Mouse (Mus musculus) hindbrain, embryonic 15.5 days (tissue): ENCODE results near the gene Palm3. TPM values are rescaled to one million over a fixed set of nuclear protein-coding genes. Genes with fewer than 3 reads are reported as not detected.
"Not testable (repeated sequence)": the region's sequence is repeated elsewhere in the genome, so short reads cannot be mapped to it uniquely, and the experiment has no call there.

Experiments used
- ATAC-seq: fragments of 200-750 bp; cut with Nextera tagmentation; 2 replicates; pipeline ENCODE4 v1.8.0; 2017; ENCODE audit warnings: low read depth, moderate number of reproducible peaks, moderate TSS enrichment; ENCODE audit not compliant: low FRiP score
- H3K27ac ChIP-seq: fragments of 300-500 bp; sonication (generic); replicated peaks from 2 replicates; pipeline ENCODE4 v1.5.1; 2015; ENCODE audit warnings: mild to moderate bottlenecking, inconsistent platforms
- H3K27me3 ChIP-seq: fragments of 300-500 bp; sonication (generic); 2 replicates; pipeline ENCODE4 v1.6.1; 2015; ENCODE audit warnings: control low read depth, inconsistent platforms
- H3K36me3 ChIP-seq: fragments of 300-500 bp; sonication (generic); 2 replicates; pipeline ENCODE4 v1.6.1; 2015; ENCODE audit warnings: control low read depth, inconsistent platforms
- H3K4me1 ChIP-seq: fragments of 300-500 bp; sonication (generic); replicated peaks from 2 replicates; pipeline ENCODE4 v1.6.1; 2015; ENCODE audit warnings: control low read depth, inconsistent platforms
- H3K4me2 ChIP-seq: fragments of 300-500 bp; sonication (generic); 2 replicates; pipeline ENCODE4 v1.6.1; 2015; ENCODE audit warnings: moderate library complexity, mild to moderate bottlenecking, inconsistent platforms
- H3K4me3 ChIP-seq: fragments of 300-500 bp; sonication (generic); 2 replicates; pipeline ENCODE4 v1.5.1; 2015; ENCODE audit warnings: mild to moderate bottlenecking, inconsistent platforms
- H3K9ac ChIP-seq: fragments of 300-500 bp; sonication (generic); 2 replicates; pipeline ENCODE4 v1.6.1; 2015; ENCODE audit warnings: inconsistent platforms
- H3K9me3 ChIP-seq: fragments of 300-500 bp; sonication (generic); 2 replicates; pipeline ENCODE4 v1.6.1; 2016; ENCODE audit warnings: control low read depth, inconsistent platforms
- WGBS: fragments of 180-500 bp; shearing (Covaris S2); methylation state at CpG from one replicate; pipeline ENCODE4 v1.1.7; 2015; 5-methylcytosine and 5-hydroxymethylcytosine counted together
- polyA plus RNA-seq: library from polyadenylated mRNA; unstranded; fragments of >200 nt; fragmentation: Nextera tagmentation; extraction: Ambion mirVana; gene quantifications from 2 replicates; pipeline ENCODE4 v1.2.1, GENCODE M21; 2015

Palm3 gene
- polyA plus RNA-seq, 1 experiment from 2014 or later = 8.8 TPM

DNA sequence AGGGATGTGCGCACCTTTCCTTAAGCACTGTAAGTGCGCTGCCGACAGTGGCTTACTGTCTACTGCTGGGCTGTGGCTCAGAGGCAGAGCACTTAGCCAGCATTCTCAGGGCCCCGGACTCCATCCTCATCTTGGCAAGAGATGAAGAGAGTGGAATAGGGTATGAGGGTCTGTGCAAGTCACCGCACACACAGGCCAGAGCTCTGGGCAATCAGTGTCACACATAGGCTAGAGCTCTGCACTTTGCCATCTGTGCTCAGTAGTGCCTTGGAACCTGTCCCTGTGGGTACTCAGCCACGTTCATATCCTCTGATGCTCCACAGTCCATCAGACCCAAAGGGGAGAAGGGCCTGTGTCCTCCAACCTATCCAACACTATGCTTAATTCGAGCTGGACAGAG is 39.7 kb upstream of the Palm3 start:
- Histone ChIP-seq H3K4me3 (no peak overlapping the region), H3K27ac (no peak overlapping the region), H3K4me2 (no peak overlapping the region), H3K4me1 (peaks cover 20% of the 10 kb centered on the region), H3K9me3 (no peaks in the 10 kb centered on the region), H3K9ac (no peak overlapping the region), H3K36me3 (peaks cover 56% of the 10 kb centered on the region), H3K27me3 (no peaks in the 10 kb centered on the region)
- ATAC-seq = no peak
- WGBS = 95% methylated on average over 7 of the region's 7 CpGs

DNA sequence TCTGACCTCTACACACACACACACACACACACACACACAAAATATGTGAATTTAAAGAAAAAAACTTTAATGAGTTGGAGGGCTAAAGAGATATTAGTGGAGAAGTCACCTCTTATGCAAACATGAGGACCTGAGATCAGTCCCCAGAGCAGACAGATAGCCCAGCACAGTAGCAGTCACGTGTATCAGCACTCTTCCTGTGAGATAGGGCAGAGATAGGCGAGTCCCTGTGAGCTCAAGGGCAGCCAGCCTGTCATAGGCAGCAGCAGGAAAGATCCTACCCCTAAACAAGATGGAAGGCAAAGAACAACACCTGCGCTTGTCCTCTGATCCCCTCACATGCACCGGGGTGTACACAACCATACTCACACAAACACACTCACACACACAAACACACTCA is 38.8 kb upstream of the Palm3 start:
- H3K4me2 ChIP-seq = no peak overlapping the region
- no peak for ATAC-seq
- no peak overlapping the region for H3K4me3 ChIP-seq
- peaks cover 65% of the 10 kb centered on the region for H3K36me3 ChIP-seq
- no peak overlapping the region for H3K27ac ChIP-seq
- no peaks in the 10 kb centered on the region for H3K27me3 ChIP-seq
- no peak overlapping the region for H3K9ac ChIP-seq
- peaks cover 11% of the 10 kb centered on the region for H3K4me1 ChIP-seq
- WGBS = 93% methylated on average over 4 of the region's 4 CpGs
- no peaks in the 10 kb centered on the region for H3K9me3 ChIP-seq

- 98% methylated on average over 2 of the region's 2 CpGs for WGBS
- not testable (repeated sequence) for H3K4me3 ChIP-seq
These were observed 38.0 kb upstream of the Palm3 start for GRCm38 (mm10) chr8:83983222-83983621.

GRCm38 (mm10) chr8:83989243-83989642 is 32.0 kb upstream of the Palm3 start:
- Histone ChIP-seq H3K27me3 (no peaks in the 10 kb centered on the region), H3K27ac (no peak overlapping the region), H3K4me2 (no peak overlapping the region), H3K9ac (no peak overlapping the region), H3K9me3 (no peaks in the 10 kb centered on the region), H3K4me1 (no peaks in the 10 kb centered on the region), H3K36me3 (peaks cover 80% of the 10 kb centered on the region), H3K4me3 (no peak overlapping the region)
- 92% methylated on average over 7 of the region's 7 CpGs for WGBS
- no peak for ATAC-seq

More at GRCm38 (mm10) chr8:83983222-83983621, 38.0 kb upstream of the Palm3 start:
- H3K9me3 ChIP-seq, H3K27me3 ChIP-seq, ATAC-seq, H3K4me2 ChIP-seq, H3K9ac ChIP-seq, H3K4me1 ChIP-seq, H3K27ac ChIP-seq: not testable (repeated sequence)
- H3K36me3 ChIP-seq = peaks cover 73% of the 10 kb centered on the region

DNA sequence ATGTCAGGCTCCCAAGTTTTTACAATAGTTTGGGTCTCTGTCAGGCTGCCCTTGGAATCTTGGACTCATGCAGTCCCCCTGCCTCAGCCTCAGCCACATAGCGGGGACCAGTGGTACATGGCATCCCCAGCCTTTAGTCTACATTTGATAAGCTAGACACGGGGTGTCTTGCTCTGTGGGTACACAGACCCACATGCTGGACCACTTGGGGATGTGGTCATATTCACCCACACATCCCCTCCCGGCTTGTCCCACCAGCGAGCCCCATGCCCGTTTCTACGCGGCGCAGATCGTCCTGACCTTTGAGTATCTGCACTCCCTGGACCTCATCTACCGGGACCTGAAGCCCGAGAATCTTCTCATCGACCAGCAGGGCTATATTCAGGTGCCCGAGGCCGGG is 31.1 kb upstream of the Palm3 start:
- ATAC-seq = no peak
- 94% methylated on average over 14 of the region's 14 CpGs for WGBS

DNA sequence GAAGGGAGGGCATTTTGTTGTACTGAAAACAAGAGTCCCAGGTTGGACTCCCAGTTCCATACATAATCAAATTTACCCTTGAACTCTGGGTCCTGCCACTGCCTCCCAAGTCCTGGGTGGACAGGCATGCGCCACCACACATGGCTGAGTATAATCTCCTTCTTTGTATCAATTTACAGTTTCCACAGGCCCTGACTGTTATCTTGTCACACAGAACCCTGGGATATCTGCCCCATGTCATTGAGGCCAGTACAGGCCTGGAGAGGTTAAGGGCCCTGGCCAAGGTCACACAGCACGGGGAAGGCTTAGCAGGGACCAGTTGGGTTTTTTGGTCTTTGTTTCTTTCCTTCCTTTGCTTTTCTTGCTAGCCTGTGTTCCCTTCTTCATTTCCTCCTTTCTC is 28.8 kb upstream of the Palm3 start:
- no peak overlapping the region for H3K27ac ChIP-seq
- peaks cover 60% of the 10 kb centered on the region for H3K36me3 ChIP-seq
- no peak for ATAC-seq
- H3K9me3 ChIP-seq = no peaks in the 10 kb centered on the region
- WGBS = 83% methylated on average over 2 of the region's 2 CpGs
- H3K4me1 ChIP-seq = peaks cover 9% of the 10 kb centered on the region
- H3K4me2 ChIP-seq = no peak overlapping the region
- no peaks in the 10 kb centered on the region for H3K27me3 ChIP-seq
- no peak overlapping the region for H3K4me3 ChIP-seq
- no peak overlapping the region for H3K9ac ChIP-seq

More for the DNA sequence above, 31.1 kb upstream of the Palm3 start:
- H3K27me3 ChIP-seq = no peaks in the 10 kb centered on the region
- no peaks in the 10 kb centered on the region for H3K4me1 ChIP-seq
- no peak overlapping the region for H3K9ac ChIP-seq
- H3K9me3 ChIP-seq = no peaks in the 10 kb centered on the region
- H3K4me3 ChIP-seq = no peak overlapping the region
- no peak overlapping the region for H3K4me2 ChIP-seq
- H3K36me3 ChIP-seq = peaks cover 81% of the 10 kb centered on the region
- no peak overlapping the region for H3K27ac ChIP-seq

DNA sequence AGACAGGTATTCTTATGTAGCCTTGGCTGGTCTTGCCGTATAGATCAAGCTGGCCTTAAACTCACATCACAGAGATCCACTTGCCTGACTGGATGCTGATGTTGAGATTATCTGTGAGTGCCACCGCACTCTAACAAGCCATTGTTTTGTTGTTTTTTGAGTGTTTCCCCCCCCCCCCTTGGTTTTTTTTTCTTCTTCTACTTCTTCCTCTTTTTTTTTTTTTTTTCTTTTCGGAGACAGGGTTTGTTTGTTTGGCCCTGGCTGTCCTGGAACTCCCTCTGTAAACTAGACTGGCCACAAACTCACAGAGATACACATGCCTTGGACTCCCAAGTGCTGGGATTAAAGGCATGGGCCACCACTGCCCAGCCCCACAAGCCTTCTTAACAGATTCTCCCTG is 27.2 kb upstream of the Palm3 start:
- Histone ChIP-seq H3K27ac (no peak overlapping the region), H3K4me3 (no peak overlapping the region), H3K27me3 (no peaks in the 10 kb centered on the region), H3K36me3 (peaks cover 47% of the 10 kb centered on the region), H3K9me3 (no peaks in the 10 kb centered on the region), H3K9ac (no peak overlapping the region), H3K4me2 (no peak overlapping the region), H3K4me1 (peaks cover 17% of the 10 kb centered on the region)
- ATAC-seq = no peak
- WGBS = 92% methylated on average over 3 of the region's 3 CpGs

- no peaks in the 10 kb centered on the region for H3K9me3 ChIP-seq
- no peak; the same call in 1 of the 2 replicates for ATAC-seq
- H3K4me2 ChIP-seq = peak overlapping the region; percentile 92
- H3K27me3 ChIP-seq = peaks cover 6% of the 10 kb centered on the region
- peaks cover 29% of the 10 kb centered on the region for H3K36me3 ChIP-seq
- H3K4me1 ChIP-seq = peaks cover 25% of the 10 kb centered on the region
- H3K27ac ChIP-seq = no peak overlapping the region
- peak overlapping the region; percentile 81; the same call in 1 of the 2 replicates for H3K9ac ChIP-seq
- 15% methylated on average over 12 of the region's 12 CpGs for WGBS
- peak overlapping the region; percentile 74; the same call in 1 of the 2 replicates for H3K4me3 ChIP-seq
These were observed 25.3 kb upstream of the Palm3 start for GRCm38 (mm10) chr8:83995973-83996372.

DNA sequence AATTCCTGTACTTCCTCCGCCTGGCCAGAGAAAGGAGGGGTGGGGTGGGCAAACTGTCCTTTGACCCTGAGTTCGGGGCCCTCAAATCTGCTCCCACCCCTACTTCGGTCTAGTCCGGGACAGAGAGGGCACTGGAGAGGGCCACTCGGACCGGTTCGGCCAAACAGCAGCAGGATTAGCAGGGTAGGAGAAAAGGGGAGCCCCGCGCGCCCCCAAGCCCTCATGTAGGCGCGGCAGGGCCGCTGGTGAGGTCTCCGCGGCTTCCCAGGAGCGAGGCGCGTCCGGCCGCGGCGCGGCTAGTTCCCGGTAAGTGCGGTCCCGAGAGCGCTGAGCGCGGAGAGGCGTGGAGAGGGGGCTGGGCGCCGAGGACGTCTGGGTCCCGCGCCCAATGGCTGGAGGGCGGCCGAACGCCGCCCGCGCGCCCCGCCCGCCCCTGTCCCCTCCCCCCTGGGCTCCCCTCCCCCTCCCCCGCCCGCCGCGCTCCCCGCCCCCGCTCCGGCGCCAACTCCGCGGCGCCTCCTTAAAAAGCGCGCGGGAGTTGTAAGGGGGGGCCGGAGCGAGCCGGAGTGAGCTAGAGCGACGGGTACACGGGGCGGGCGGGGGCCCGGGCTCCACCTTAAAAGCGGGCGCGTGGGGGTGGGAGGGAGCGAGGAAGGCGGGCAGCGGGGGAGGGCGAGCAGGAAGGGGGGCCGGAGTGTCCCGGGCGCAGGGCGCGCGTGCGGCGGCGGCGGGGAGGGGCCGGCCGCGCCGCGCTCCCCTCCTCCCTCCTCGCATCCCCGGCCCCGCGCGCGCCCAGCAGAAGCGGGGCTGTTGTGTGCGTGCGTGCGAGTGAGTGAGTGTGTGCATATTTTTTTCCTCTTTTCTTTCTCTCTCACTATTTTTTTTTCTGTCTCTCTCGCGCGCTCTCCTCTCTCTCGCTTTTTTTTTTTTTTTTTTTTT is 24.4 kb upstream of the Palm3 start:
- Histone ChIP-seq H3K4me1 (peaks cover 31% of the 10 kb centered on the region), H3K27ac (peak overlapping the region; percentile 91), H3K9ac (peak overlapping the region; percentile 81), H3K36me3 (peaks cover 22% of the 10 kb centered on the region), H3K4me3 (peak overlapping the region; percentile 74), H3K4me2 (peak overlapping the region; percentile 92), H3K27me3 (peaks cover 14% of the 10 kb centered on the region), H3K9me3 (no peaks in the 10 kb centered on the region)
- peak; percentile 73 for ATAC-seq
- under 1% methylated on average over 51 of the region's 103 CpGs for WGBS

GRCm38 (mm10) chr8:83997511-83998141 is 23.6 kb upstream of the Palm3 start, which contains the start of gene Samd1:
Samd1 (plus strand) TSS chr8:83997672.
- Histone ChIP-seq H3K27ac (peak within 1 kb of the TSS; percentile 91), H3K27me3 (peaks cover 14% of the 10 kb centered on the region), H3K4me1 (peaks cover 31% of the 10 kb centered on the region), H3K9ac (peak within 1 kb of the TSS; percentile 81), H3K4me2 (peak within 1 kb of the TSS; percentile 92), H3K4me3 (peak within 1 kb of the TSS; percentile 79), H3K36me3 (peaks cover 15% of the 10 kb centered on the region), H3K9me3 (no peaks in the 10 kb centered on the region)
- ATAC-seq = no peak
- WGBS = under 1% methylated on average over 41 of the region's 112 CpGs

DNA sequence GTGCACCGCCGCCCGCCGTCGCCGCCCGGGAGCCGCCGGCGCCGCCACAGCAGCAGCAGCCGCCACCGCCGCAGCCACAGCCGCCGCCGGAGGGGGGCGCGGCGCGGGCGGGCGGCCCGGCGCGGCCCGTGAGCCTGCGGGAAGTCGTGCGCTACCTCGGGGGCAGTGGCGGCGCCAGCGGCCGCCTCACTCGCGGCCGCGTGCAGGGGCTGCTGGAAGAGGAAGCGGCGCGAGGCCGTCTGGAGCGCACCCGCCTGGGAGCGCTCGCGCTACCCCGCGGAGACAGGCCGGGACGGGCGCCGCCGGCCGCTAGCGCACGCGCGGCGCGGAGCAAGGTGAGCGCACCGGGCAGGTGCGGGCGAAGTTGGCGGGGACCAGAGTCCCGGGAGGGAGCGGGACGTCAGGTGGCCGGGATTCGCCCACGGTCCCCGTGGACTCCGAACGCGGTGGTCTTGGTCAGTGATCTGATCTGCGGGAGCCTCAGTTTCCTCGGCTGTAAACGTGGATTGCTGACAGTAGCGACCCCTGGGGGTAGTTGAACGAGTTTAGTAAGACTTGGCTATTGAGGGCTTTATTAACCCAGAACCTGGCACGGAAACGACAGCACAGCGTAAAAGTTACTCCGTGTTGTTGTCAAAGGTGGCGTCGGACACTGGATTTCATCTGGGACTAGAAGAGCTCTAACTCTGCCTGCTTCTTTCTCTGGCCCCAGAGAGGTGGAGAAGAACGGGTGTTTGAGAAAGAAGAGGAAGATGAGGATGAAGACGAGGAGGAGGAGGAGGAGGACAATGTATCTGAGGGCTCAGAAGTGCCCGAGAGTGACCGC is 22.8 kb upstream of the Palm3 start:
- peak; percentile 6; the same call in 1 of the 2 replicates for ATAC-seq
- under 1% methylated on average over 89 of the region's 92 CpGs for WGBS
- Histone ChIP-seq H3K4me1 (peaks cover 31% of the 10 kb centered on the region), H3K9ac (peak overlapping the region; percentile 71), H3K4me3 (peak overlapping the region; percentile 79), H3K4me2 (peak overlapping the region; percentile 92), H3K9me3 (no peaks in the 10 kb centered on the region), H3K36me3 (peaks cover 13% of the 10 kb centered on the region), H3K27ac (peak overlapping the region; percentile 86), H3K27me3 (peaks cover 17% of the 10 kb centered on the region)
